Comparison of ENCODE assay signal across 9 mouse cellular contexts in the genomic region with DNA sequence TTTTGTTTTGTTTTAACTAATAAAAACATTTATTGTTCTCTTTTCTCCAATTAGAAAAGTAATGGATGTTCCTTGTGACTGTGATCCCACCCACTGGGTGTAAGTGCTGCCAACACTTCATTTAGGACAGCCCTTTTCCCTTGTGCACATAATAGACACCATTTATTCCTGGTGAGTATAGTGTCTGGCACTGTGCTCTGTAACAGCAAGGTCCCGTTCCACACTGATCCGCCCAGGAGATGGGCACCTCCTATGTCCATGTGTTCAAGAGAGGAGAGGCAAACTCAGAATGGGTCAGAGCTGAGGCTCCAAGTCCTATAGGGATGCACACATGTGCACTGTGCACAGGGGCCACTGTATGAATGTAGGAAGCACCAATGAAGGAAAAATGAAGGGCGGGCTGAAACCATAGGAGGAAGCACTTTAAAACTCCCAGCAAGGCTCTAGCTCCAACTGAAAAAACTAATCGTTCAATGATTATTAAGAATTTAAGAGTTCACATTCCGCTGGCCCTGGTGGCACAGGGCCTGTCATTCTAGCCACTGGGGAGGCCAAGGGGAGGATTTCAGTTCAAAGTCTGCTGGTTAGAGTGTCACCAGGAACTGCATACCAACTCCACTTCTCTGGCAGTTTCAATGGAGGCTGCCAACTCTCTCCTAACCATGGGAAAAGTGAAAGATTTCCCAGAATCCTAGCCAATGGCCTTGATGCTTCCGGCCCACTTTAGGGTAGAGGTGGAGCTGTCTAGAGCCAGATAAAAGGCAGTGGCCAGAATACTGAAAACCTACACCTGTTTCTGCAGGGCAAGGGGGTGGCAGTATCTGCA. TPM values are rescaled to one million over a fixed set of nuclear protein-coding genes. Genes with fewer than 3 reads are reported as not detected.
DNase-seq lines count a peak whose midpoint lies in the region; ATAC-seq lines count a peak whose summit lies in the region.
"Had no signal": no experiment of that assay in that cellular context is flagged by ENCODE, and none has a peak within 500 bp of the region (broad histone marks: within the 10 kb centered on the region; RNA-seq: fewer than 3 reads in every experiment).

No protein-coding gene starts in this region.

- no peak for ATAC-seq in heart, embryonic 16.5 days (replicated peaks; ENCODE audit: extremely low read depth, insufficient read depth, low FRiP score)
- 0 out of 2 replicates have a peak, but pooled peaks have one; percentile 9 for ATAC-seq in midbrain, embryonic 16.5 days
- ATAC-seq in midbrain, embryonic 11.5 days (ENCODE audit: low FRiP score), result no peak
- peak; percentile 7; the same call in 1 of the 2 replicates for ATAC-seq in stomach, embryonic 15.5 days (ENCODE audit: insufficient read depth, low FRiP score, low read depth)

- H3K4me3 ChIP-seq in heart, embryonic 16.5 days (ENCODE audit: low read length), result no peak overlapping the region
- no peak overlapping the region for H3K4me3 ChIP-seq in midbrain, embryonic 16.5 days (ENCODE audit: low read depth, low read length)
- H3K4me3 ChIP-seq in midbrain, embryonic 11.5 days (ENCODE audit: low read depth, low read length), result no peak overlapping the region
- no peak overlapping the region for H3K4me3 ChIP-seq in stomach, embryonic 15.5 days (replicated peaks)
- H3K4me3 ChIP-seq: embryonic facial prominence, embryonic 12.5 days had no signal

- no peaks in the 10 kb centered on the region for H3K9me3 ChIP-seq in heart, embryonic 16.5 days (replicated peaks; ENCODE audit: control insufficient read depth, low read length)
- no peaks in the 10 kb centered on the region for H3K9me3 ChIP-seq in midbrain, embryonic 16.5 days (replicated peaks; ENCODE audit: control insufficient read depth, low read length, poor library complexity, severe bottlenecking)
- no peaks in the 10 kb centered on the region for H3K9me3 ChIP-seq in midbrain, embryonic 11.5 days (ENCODE audit: control insufficient read depth, low read length)
- no peaks in the 10 kb centered on the region for H3K9me3 ChIP-seq in stomach, embryonic 15.5 days
- H3K9me3 ChIP-seq: embryonic facial prominence, embryonic 12.5 days had no signal

- peaks cover 36% of the 10 kb centered on the region for H3K4me1 ChIP-seq in heart, embryonic 16.5 days (ENCODE audit: control insufficient read depth, insufficient read depth, low read length)
- H3K4me1 ChIP-seq in midbrain, embryonic 16.5 days (ENCODE audit: control insufficient read depth, insufficient read depth, low read length), result peaks cover 21% of the 10 kb centered on the region
- H3K4me1 ChIP-seq in midbrain, embryonic 11.5 days (ENCODE audit: control insufficient read depth, insufficient read depth, low read length), result peaks cover 13% of the 10 kb centered on the region
- H3K4me1 ChIP-seq in stomach, embryonic 15.5 days, result peaks cover 28% of the 10 kb centered on the region

- no peaks in the 10 kb centered on the region for H3K27me3 ChIP-seq in heart, embryonic 16.5 days (ENCODE audit: control insufficient read depth, insufficient read depth, low read length)
- no peaks in the 10 kb centered on the region for H3K27me3 ChIP-seq in midbrain, embryonic 16.5 days (ENCODE audit: control insufficient read depth, insufficient read depth, low read depth, low read length)
- H3K27me3 ChIP-seq in midbrain, embryonic 11.5 days (ENCODE audit: control insufficient read depth, insufficient read depth, low read length), result peaks cover 5% of the 10 kb centered on the region; the same call in 1 of the 2 replicates
- no peaks in the 10 kb centered on the region for H3K27me3 ChIP-seq in stomach, embryonic 15.5 days (replicated peaks)
- H3K27me3 ChIP-seq: embryonic facial prominence, embryonic 12.5 days had no signal

- H3K4me2 ChIP-seq in heart, embryonic 16.5 days (ENCODE audit: low read depth, low read length), result no peak overlapping the region
- no peak overlapping the region for H3K4me2 ChIP-seq in midbrain, embryonic 16.5 days (ENCODE audit: low read length)
- H3K4me2 ChIP-seq in midbrain, embryonic 11.5 days, result no peak overlapping the region
- no peak overlapping the region for H3K4me2 ChIP-seq in stomach, embryonic 15.5 days
- H3K4me2 ChIP-seq: embryonic facial prominence, embryonic 12.5 days had no signal

- no peak overlapping the region for H3K9ac ChIP-seq in heart, embryonic 16.5 days (ENCODE audit: low read length)
- no peak overlapping the region for H3K9ac ChIP-seq in midbrain, embryonic 16.5 days (ENCODE audit: low read depth, low read length)
- no peak overlapping the region for H3K9ac ChIP-seq in midbrain, embryonic 11.5 days (ENCODE audit: low read length)
- H3K9ac ChIP-seq in stomach, embryonic 15.5 days, result no peak overlapping the region
- H3K9ac ChIP-seq: embryonic facial prominence, embryonic 12.5 days had no signal

- peak overlapping the region; percentile 15; the same call in 1 of the 2 replicates for H3K27ac ChIP-seq in heart, embryonic 16.5 days (ENCODE audit: low read length)
- no peak overlapping the region for H3K27ac ChIP-seq in midbrain, embryonic 16.5 days (ENCODE audit: low read length)
- no peak overlapping the region for H3K27ac ChIP-seq in midbrain, embryonic 11.5 days (ENCODE audit: low read depth, low read length)
- H3K27ac ChIP-seq in stomach, embryonic 15.5 days, result peak overlapping the region; percentile 78

- whole genome bisulfite sequencing in heart, embryonic 16.5 days, result 80% methylated on average over 6 of the region's 6 CpGs
- WGBS in midbrain, embryonic 16.5 days, result 64% methylated on average over 6 of the region's 6 CpGs
- WGBS in midbrain, embryonic 11.5 days, result 66% methylated on average over 6 of the region's 6 CpGs
- 70% methylated on average over 6 of the region's 6 CpGs for WGBS in stomach, embryonic 15.5 days

- DNase-seq in heart, adult 8-10 months (ENCODE audit: low spot score), result no peak
- DNase-seq in midbrain, embryonic 11.5 days (ENCODE audit: low spot score, missing footprints), result no peak
- DNase-seq in kidney, adult 8-10 months, result peak; percentile 81 to 86
- DNase-seq in right cerebral cortex, postnatal 4 days, result no peak
- no peak for DNase-seq in right cerebral cortex, adult 2 months (ENCODE audit: low spot score in 2 of 2)

- no peaks in the 10 kb centered on the region for H3K36me3 ChIP-seq in heart, embryonic 16.5 days (ENCODE audit: control insufficient read depth, insufficient read depth)
- no peaks in the 10 kb centered on the region for H3K36me3 ChIP-seq in midbrain, embryonic 16.5 days (ENCODE audit: control insufficient read depth, insufficient read depth, low read length)
- no peaks in the 10 kb centered on the region for H3K36me3 ChIP-seq in midbrain, embryonic 11.5 days (ENCODE audit: control insufficient read depth, insufficient read depth, low read length)
- H3K36me3 ChIP-seq in stomach, embryonic 15.5 days, result no peaks in the 10 kb centered on the region
- H3K36me3 ChIP-seq: embryonic facial prominence, embryonic 12.5 days had no signal

RNA-seq across cellular contexts. Expression of gene Kifc3, which starts 58.6 kb away (rescaled TPM):
- polyA plus RNA-seq in heart, embryonic 16.5 days (2015; fragmentation: Nextera tagmentation; extraction: Ambion mirVana), result 16.9 and 23.0 TPM in 2 replicates
- total RNA-seq in heart, adult 8-10 months (2022), result 10 to 100 TPM; 79.2 to 89.7 (median 83.6) TPM
- polyA plus RNA-seq in midbrain, embryonic 16.5 days (2015; fragmentation: Nextera tagmentation; extraction: Ambion mirVana), result 28.2 and 31.1 TPM in 2 replicates
- 2.3 and 3.6 TPM in 2 replicates for polyA plus RNA-seq in midbrain, embryonic 11.5 days (2014; fragmentation: Nextera tagmentation; extraction: Ambion mirVana)
- polyA plus RNA-seq in stomach, embryonic 15.5 days (2015; fragmentation: Nextera tagmentation; extraction: Ambion mirVana), result 21.2 and 23.1 TPM in 2 replicates

Comparison
In these comparisons a context has a peak if more than half of its experiments do, and no peak if none do; other contexts are left out.
1. ATAC-seq: peak in midbrain, embryonic 16.5 days (single experiment) and stomach, embryonic 15.5 days (single experiment); none in heart, embryonic 16.5 days (single experiment) and midbrain, embryonic 11.5 days (single experiment).
2. H3K27ac ChIP-seq: peak in heart, embryonic 16.5 days (single experiment) and stomach, embryonic 15.5 days (single experiment); none in midbrain, embryonic 16.5 days (single experiment) and midbrain, embryonic 11.5 days (single experiment).
3. DNase-seq: peak in kidney, adult 8-10 months (2 of 2); none in heart, adult 8-10 months (single experiment), midbrain, embryonic 11.5 days (single experiment), right cerebral cortex, postnatal 4 days (single experiment) and right cerebral cortex, adult 2 months (0 of 2).